Mouse (Mus musculus) heart, embryonic 13.5 days (tissue): ENCODE data around the gene Cfdp1. TPM values are rescaled to one million over a fixed set of nuclear protein-coding genes. Genes with fewer than 3 reads are reported as not detected.
A peak's percentile ranks its signal among the peaks of the same experiment; 100 is the strongest.

Experiments used
- ATAC-seq: fragments of 200-750 bp; cut with Nextera tagmentation; 2 replicates; pipeline ENCODE4 v1.8.0; 2017; ENCODE audit warnings: moderate TSS enrichment; ENCODE audit not compliant: insufficient number of reproducible peaks, low FRiP score, low TSS enrichment; ENCODE audit errors: extremely low read depth
- H3K27ac ChIP-seq: fragments of 300-500 bp; sonication (generic); replicated peaks from 2 replicates; pipeline ENCODE4 v1.5.1; 2015; ENCODE audit warnings: moderate library complexity, mild to moderate bottlenecking, inconsistent platforms
- H3K27me3 ChIP-seq: fragments of 300-500 bp; sonication (generic); replicated peaks from 2 replicates; pipeline ENCODE4 v1.6.1; 2015; ENCODE audit warnings: mild to moderate bottlenecking, inconsistent platforms
- H3K36me3 ChIP-seq: fragments of 300-500 bp; sonication (generic); 2 replicates; pipeline ENCODE4 v1.6.1; 2015; ENCODE audit warnings: mild to moderate bottlenecking, inconsistent platforms
- H3K4me1 ChIP-seq: fragments of 300-500 bp; sonication (generic); 2 replicates; pipeline ENCODE4 v1.6.1; 2015; ENCODE audit warnings: inconsistent platforms
- H3K4me2 ChIP-seq: fragments of 300-500 bp; sonication (generic); 2 replicates; pipeline ENCODE4 v1.6.1; 2015; ENCODE audit warnings: inconsistent platforms, mild to moderate bottlenecking, moderate library complexity
- H3K4me3 ChIP-seq: fragments of 300-500 bp; sonication (generic); 2 replicates; pipeline ENCODE4 v1.5.1; 2015; ENCODE audit warnings: moderate library complexity, mild to moderate bottlenecking, inconsistent platforms
- H3K9ac ChIP-seq: fragments of 300-500 bp; sonication (generic); 2 replicates; pipeline ENCODE4 v1.6.1; 2015; ENCODE audit warnings: inconsistent platforms, mild to moderate bottlenecking, moderate library complexity
- H3K9me3 ChIP-seq: fragments of 300-500 bp; sonication (generic); 2 replicates; pipeline ENCODE4 v1.6.1; 2016; ENCODE audit warnings: inconsistent platforms
- WGBS: fragments of 180-500 bp; shearing (Covaris S2); methylation state at CpG from one replicate; pipeline ENCODE4 v1.1.7; 2015; ENCODE audit warnings: mixed read lengths; 5-methylcytosine and 5-hydroxymethylcytosine counted together
- polyA plus RNA-seq: library from polyadenylated mRNA; unstranded; fragments of >200 nt; fragmentation: Nextera tagmentation; extraction: Ambion mirVana; gene quantifications from 2 replicates; pipeline ENCODE4 v1.2.1, GENCODE M21; 2015

Gene Cfdp1
- polyA plus RNA-seq, 1 experiment from 2014 or later, result 132 TPM

DNA sequence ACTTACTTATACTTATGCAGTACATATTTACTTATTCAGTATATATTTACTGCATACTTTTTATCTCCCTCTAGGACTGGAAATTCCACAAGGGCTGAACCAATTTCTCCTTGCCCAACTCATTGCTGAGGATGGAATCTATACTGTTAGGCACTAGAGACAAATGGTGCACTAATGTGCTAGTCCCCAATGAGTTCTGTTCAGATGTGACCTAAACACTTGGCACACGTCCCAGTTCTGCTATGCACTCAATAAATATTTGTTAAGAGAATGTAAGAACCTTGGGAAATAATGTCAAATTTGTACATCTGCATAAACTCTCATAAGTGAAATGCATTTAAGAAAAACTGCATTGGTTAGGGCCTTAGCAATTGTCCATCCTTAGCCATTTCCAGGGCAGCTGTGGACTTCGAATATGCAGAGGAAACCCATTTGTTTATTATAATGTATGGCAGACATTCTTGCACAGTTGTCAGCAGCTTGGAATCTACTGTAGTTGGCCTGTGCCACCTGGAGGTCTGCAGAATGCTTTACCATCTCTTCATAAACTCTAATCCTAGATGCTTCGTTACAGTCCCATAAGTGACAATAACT, 60.7 kb downstream of the Cfdp1 start:
- Histone ChIP-seq H3K4me1 (peaks cover 47% of the 10 kb centered on the region), H3K9me3 (no peaks in the 10 kb centered on the region), H3K27me3 (no peaks in the 10 kb centered on the region), H3K4me2 (no peak overlapping the region), H3K36me3 (peaks cover 25% of the 10 kb centered on the region), H3K9ac (no peak overlapping the region), H3K27ac (no peak overlapping the region), H3K4me3 (no peak overlapping the region)
- ATAC-seq, result no peak
- WGBS, result 64% methylated on average over 3 of the region's 3 CpGs

DNA sequence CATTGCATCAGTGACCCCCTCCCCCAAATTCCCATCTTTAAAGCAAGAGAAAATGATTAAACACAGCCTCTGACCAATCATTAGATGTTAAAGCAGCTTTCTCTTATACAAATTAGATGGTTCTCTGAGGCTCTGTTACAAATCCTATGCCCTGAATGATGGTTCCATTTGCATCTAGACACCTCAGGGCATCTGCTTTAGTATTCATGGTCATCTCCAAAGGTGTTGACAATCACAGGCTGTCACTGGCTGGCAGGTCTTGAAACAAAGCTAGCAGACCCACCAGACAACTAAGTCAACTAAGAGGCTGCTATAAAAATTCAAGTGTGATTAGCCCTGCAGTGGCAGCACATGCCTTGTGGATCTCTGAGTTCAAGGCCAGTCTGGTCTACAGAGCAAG, 64.5 kb downstream of the Cfdp1 start:
- Histone ChIP-seq H3K4me2 (no peak overlapping the region), H3K36me3 (peaks cover 15% of the 10 kb centered on the region), H3K4me3 (no peak overlapping the region), H3K4me1 (peaks cover 74% of the 10 kb centered on the region), H3K9ac (no peak overlapping the region), H3K27me3 (no peaks in the 10 kb centered on the region), H3K9me3 (no peaks in the 10 kb centered on the region), H3K27ac (peak overlapping the region; percentile 36)
- ATAC-seq, result no peak

DNA sequence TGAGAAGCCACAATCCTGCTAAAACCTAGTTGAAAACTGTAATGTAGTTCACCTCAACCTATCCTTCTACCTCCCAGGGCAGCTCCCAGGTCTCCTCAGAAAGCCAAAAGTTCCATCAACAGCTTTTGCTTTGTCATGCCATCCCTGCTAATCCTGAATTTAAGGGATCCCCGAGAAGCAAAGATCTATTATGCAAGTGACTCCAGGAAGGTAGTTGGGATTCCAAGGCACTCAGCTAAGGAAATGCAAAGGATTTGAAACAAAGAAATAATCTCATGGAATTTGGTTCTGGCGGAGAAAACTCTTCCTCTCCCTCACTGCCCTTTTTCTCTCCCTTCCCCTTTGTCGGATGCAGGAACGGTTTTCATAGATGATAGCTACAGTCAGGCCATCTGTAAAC, 64.9 kb downstream of the Cfdp1 start:
- no peak overlapping the region for H3K4me3 ChIP-seq
- peaks cover 70% of the 10 kb centered on the region for H3K4me1 ChIP-seq
- no peak for ATAC-seq

DNA sequence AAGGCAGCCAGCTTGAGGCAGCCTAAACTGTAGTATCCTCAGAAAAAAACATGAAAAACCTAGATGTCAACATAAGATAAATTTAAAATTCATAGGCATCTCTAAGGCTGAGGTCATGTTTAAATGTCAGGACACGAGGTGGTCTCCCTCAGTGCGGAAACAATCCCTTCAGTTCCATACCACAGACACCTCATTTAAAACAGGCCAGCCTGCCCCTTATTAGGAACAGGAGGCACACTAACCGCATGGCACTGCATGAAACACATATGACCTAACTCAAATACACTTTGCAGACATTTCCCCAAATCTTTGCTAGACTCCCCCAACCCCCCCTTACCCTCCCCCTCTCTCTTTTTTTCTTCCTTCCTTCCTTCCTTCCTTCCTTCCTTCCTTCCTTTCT, 65.6 kb downstream of the Cfdp1 start:
- H3K27me3 ChIP-seq, result no peaks in the 10 kb centered on the region
- H3K4me2 ChIP-seq, result no peak overlapping the region
- WGBS, result 69% methylated on average over 3 of the region's 3 CpGs
- no peak overlapping the region for H3K4me3 ChIP-seq
- H3K4me1 ChIP-seq, result peaks cover 69% of the 10 kb centered on the region
- H3K27ac ChIP-seq, result peak overlapping the region; percentile 65; the same call in 1 of the 2 replicates
- H3K9me3 ChIP-seq, result no peaks in the 10 kb centered on the region
- ATAC-seq, result no peak
- H3K9ac ChIP-seq, result peak overlapping the region; percentile 67; the same call in 1 of the 2 replicates
- peaks cover 15% of the 10 kb centered on the region for H3K36me3 ChIP-seq

More for the DNA sequence above, 64.9 kb downstream of the Cfdp1 start:
- no peak overlapping the region for H3K9ac ChIP-seq
- H3K27me3 ChIP-seq, result no peaks in the 10 kb centered on the region
- H3K36me3 ChIP-seq, result peaks cover 15% of the 10 kb centered on the region
- no peak overlapping the region for H3K4me2 ChIP-seq
- peak overlapping the region; percentile 20; the same call in 1 of the 2 replicates for H3K27ac ChIP-seq
- no peaks in the 10 kb centered on the region for H3K9me3 ChIP-seq
- 41% methylated on average over 4 of the region's 4 CpGs for WGBS

- no peak for ATAC-seq
- Histone ChIP-seq H3K9ac (peak overlapping the region; percentile 67), H3K4me1 (peaks cover 69% of the 10 kb centered on the region), H3K36me3 (peaks cover 15% of the 10 kb centered on the region), H3K27ac (peak overlapping the region; percentile 65), H3K4me3 (no peak overlapping the region), H3K4me2 (peak overlapping the region; percentile 22; the same call in 1 of the 2 replicates), H3K9me3 (no peaks in the 10 kb centered on the region), H3K27me3 (no peaks in the 10 kb centered on the region)
- WGBS, result 49% methylated on average over 5 of the region's 5 CpGs
These were observed 66.0 kb downstream of the Cfdp1 start for GRCm38 (mm10) chr8:111788085-111788484.

GRCm38 (mm10) chr8:111787683-111788082, 66.4 kb downstream of the Cfdp1 start:
- Histone ChIP-seq H3K27ac (peak overlapping the region; percentile 65), H3K36me3 (peaks cover 15% of the 10 kb centered on the region), H3K9ac (peak overlapping the region; percentile 67), H3K4me2 (peak overlapping the region; percentile 22), H3K4me1 (peaks cover 71% of the 10 kb centered on the region), H3K9me3 (no peaks in the 10 kb centered on the region), H3K4me3 (no peak overlapping the region), H3K27me3 (no peaks in the 10 kb centered on the region)
- no peak for ATAC-seq
- 36% methylated on average over 4 of the region's 4 CpGs for WGBS

- peaks cover 73% of the 10 kb centered on the region for H3K4me1 ChIP-seq
- no peaks in the 10 kb centered on the region for H3K9me3 ChIP-seq
- H3K27me3 ChIP-seq, result no peaks in the 10 kb centered on the region
- peak overlapping the region; percentile 67 for H3K9ac ChIP-seq
- 54% methylated on average over 13 of the region's 13 CpGs for WGBS
- peak overlapping the region; percentile 22 for H3K4me2 ChIP-seq
- H3K4me3 ChIP-seq, result no peak overlapping the region
- ATAC-seq, result no peak; the same call in 1 of the 2 replicates
- H3K27ac ChIP-seq, result peak overlapping the region; percentile 65
- H3K36me3 ChIP-seq, result peaks cover 13% of the 10 kb centered on the region
These were observed 67.1 kb downstream of the Cfdp1 start for GRCm38 (mm10) chr8:111786701-111787588.

GRCm38 (mm10) chr8:111786116-111786515, 68.0 kb downstream of the Cfdp1 start:
- 96% methylated on average over 2 of the region's 2 CpGs for WGBS
- ATAC-seq, result no peak
- H3K4me2 ChIP-seq, result no peak overlapping the region
- H3K27ac ChIP-seq, result peak overlapping the region; percentile 49
- H3K9me3 ChIP-seq, result no peaks in the 10 kb centered on the region
- no peaks in the 10 kb centered on the region for H3K27me3 ChIP-seq
- H3K36me3 ChIP-seq, result peaks cover 9% of the 10 kb centered on the region
- peaks cover 73% of the 10 kb centered on the region for H3K4me1 ChIP-seq
- H3K4me3 ChIP-seq, result no peak overlapping the region
- H3K9ac ChIP-seq, result no peak overlapping the region

DNA sequence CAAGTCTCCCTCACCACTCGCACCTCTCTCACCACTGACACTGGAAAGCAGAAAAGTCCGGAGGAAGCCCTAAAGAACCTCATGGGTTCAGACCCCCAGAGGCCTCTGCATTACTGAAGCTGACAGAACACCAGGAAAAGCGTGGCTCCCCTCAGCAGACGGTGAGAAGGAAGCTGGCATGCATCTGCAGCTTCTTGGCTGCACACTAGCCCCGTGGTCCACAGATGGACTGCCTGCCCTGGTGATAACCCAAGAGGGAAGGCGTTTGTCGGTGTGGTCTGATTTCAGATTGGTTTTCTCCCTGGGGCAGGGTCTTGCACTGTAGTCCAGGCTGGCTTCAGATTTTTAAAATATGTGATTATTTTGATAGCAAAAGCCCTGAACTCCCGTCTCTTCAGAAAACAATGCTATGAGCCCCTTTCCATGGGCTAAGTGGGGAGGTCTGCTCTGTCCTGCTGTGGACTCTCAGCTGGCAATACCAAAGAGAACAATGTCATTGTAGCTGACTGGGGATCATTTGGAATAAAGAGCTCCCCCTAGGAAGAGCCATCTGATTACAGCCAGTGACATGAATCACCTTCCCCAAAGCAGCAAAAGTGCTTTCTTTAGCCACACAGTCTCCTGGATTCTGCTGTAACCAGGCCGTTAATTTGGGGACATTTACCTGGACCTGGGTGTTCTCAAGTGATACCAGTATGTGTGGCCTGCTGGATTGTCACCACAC, 71.3 kb downstream of the Cfdp1 start:
- peaks cover 17% of the 10 kb centered on the region for H3K36me3 ChIP-seq
- H3K9ac ChIP-seq, result peak overlapping the region; percentile 48; the same call in 1 of the 2 replicates
- peaks cover 72% of the 10 kb centered on the region for H3K4me1 ChIP-seq
- H3K9me3 ChIP-seq, result no peaks in the 10 kb centered on the region
- no peaks in the 10 kb centered on the region for H3K27me3 ChIP-seq
- H3K27ac ChIP-seq, result no peak overlapping the region
- H3K4me3 ChIP-seq, result no peak overlapping the region
- no peak overlapping the region for H3K4me2 ChIP-seq
- no peak for ATAC-seq
- WGBS, result 69% methylated on average over 9 of the region's 9 CpGs

DNA sequence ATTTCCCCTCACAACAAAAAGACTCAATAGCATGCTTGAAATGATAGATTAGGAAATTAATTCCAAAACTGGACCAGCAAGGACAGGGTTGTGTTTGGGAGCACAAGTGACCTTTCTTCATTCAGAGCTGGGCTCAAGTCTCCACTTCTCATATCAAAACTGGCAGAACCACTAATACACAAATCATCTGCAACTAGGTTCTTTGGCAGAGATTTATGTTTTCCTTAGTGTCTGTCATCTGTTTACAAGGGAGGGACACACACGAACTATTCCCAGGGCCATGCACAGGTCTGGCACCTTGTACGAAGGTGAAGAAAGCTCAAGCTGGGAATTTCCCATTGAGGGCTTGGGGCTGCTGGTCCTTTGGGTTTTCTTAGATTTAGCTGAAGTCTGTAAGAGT, 71.9 kb downstream of the Cfdp1 start:
- H3K4me2 ChIP-seq, result no peak overlapping the region

More for the DNA sequence above, 71.9 kb downstream of the Cfdp1 start:
- H3K27me3 ChIP-seq, result no peaks in the 10 kb centered on the region
- peaks cover 22% of the 10 kb centered on the region for H3K36me3 ChIP-seq
- 69% methylated on average over 2 of the region's 2 CpGs for WGBS
- H3K9ac ChIP-seq, result no peak overlapping the region
- H3K4me1 ChIP-seq, result peaks cover 66% of the 10 kb centered on the region
- H3K9me3 ChIP-seq, result no peaks in the 10 kb centered on the region
- no peak overlapping the region for H3K27ac ChIP-seq
- H3K4me3 ChIP-seq, result no peak overlapping the region
- no peak for ATAC-seq
